Mouse (Mus musculus): ENCODE results near the gene St6gal1. TPM values are rescaled to one million over a fixed set of nuclear protein-coding genes. Genes with fewer than 3 reads are reported as not detected.

St6gal1 gene
- polyA plus RNA-seq, 1 experiment from 2014 or later, result 7.7 TPM

GRCm38 (mm10) chr16:23295720-23296119 lies 71.2 kb downstream of the St6gal1 start:
- H3K9me3 ChIP-seq (ENCODE audit: control insufficient read depth, low read length), result no peaks in the 10 kb centered on the region
- no peaks in the 10 kb centered on the region for H3K4me1 ChIP-seq (replicated peaks; ENCODE audit: control insufficient read depth, insufficient read depth)
- H3K36me3 ChIP-seq (ENCODE audit: control insufficient read depth, insufficient read depth, low read length), result no peaks in the 10 kb centered on the region
- 80% methylated on average over 5 of the region's 5 CpGs for WGBS
- TF ChIP-seq CTCF (IDR thresholded peaks at IDR 0.05; ENCODE audit: low read depth) (no peak), EP300 (optimal IDR thresholded peaks at IDR 0.05) (no peak)
- no peak overlapping the region for H3K27ac ChIP-seq (replicated peaks)
- no peak overlapping the region for H3K4me2 ChIP-seq (replicated peaks; ENCODE audit: low read depth)
- ATAC-seq (ENCODE audit: low FRiP score, low TSS enrichment) (no peak), DNase-seq (ENCODE audit: low spot score) (no peak)
- H3K9ac ChIP-seq (ENCODE audit: low read length), result no peak overlapping the region
- H3K27me3 ChIP-seq (ENCODE audit: control insufficient read depth, insufficient read depth, low read length), result no peaks in the 10 kb centered on the region
- H3K4me3 ChIP-seq (ENCODE audit: low read depth, low read length), result no peak overlapping the region

- TF ChIP-seq EP300 (optimal IDR thresholded peaks at IDR 0.05), result no peak
- no peak for TF ChIP-seq CTCF (IDR thresholded peaks at IDR 0.05; ENCODE audit: low read depth)
- Histone ChIP-seq H3K4me1 (replicated peaks; ENCODE audit: control insufficient read depth, insufficient read depth) (no peaks in the 10 kb centered on the region), H3K27me3 (ENCODE audit: control insufficient read depth, insufficient read depth, low read length) (no peaks in the 10 kb centered on the region), H3K4me2 (replicated peaks; ENCODE audit: low read depth) (no peak overlapping the region), H3K27ac (replicated peaks) (no peak overlapping the region), H3K9ac (ENCODE audit: low read length) (no peak overlapping the region), H3K36me3 (ENCODE audit: control insufficient read depth, insufficient read depth, low read length) (no peaks in the 10 kb centered on the region), H3K9me3 (ENCODE audit: control insufficient read depth, low read length) (no peaks in the 10 kb centered on the region), H3K4me3 (ENCODE audit: low read depth, low read length) (no peak overlapping the region)
- 91% methylated on average over 3 of the region's 3 CpGs for WGBS
- DNase-seq (ENCODE audit: low spot score) (no peak), ATAC-seq (ENCODE audit: low FRiP score, low TSS enrichment) (no peak)
These were observed 72.2 kb downstream of the St6gal1 start for GRCm38 (mm10) chr16:23296721-23297120.

DNA sequence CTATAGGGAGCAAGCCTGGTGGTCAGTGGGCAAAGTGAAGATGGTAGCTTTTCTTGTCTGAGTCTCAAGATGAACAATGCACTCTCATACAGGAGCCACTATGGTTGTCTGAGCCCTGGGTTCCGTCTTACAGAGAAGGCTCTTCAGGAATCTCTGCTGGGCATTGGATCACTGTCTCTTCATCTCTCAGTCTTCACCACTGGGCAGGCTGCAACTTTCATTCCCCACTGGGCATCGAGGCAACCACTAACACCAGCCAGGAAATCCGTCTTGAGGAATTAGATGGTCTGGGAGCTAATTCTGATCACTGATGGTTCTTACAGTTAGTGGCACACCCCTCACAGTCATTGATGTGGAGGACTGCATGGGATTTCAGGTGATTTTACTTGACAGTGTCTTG lies 73.9 kb downstream of the St6gal1 start:
- ATAC-seq (ENCODE audit: low FRiP score, low TSS enrichment), result no peak
- no peaks in the 10 kb centered on the region for H3K4me1 ChIP-seq (replicated peaks; ENCODE audit: control insufficient read depth, insufficient read depth)
- no peak overlapping the region for H3K9ac ChIP-seq (ENCODE audit: low read length)
- no peaks in the 10 kb centered on the region for H3K9me3 ChIP-seq (ENCODE audit: control insufficient read depth, low read length)
- DNase-seq (ENCODE audit: low spot score), result no peak
- TF ChIP-seq EP300 (optimal IDR thresholded peaks at IDR 0.05) (no peak), CTCF (IDR thresholded peaks at IDR 0.05; ENCODE audit: low read depth) (no peak)
- H3K36me3 ChIP-seq (ENCODE audit: control insufficient read depth, insufficient read depth, low read length), result no peaks in the 10 kb centered on the region
- H3K4me2 ChIP-seq (replicated peaks; ENCODE audit: low read depth), result no peak overlapping the region
- H3K27ac ChIP-seq (replicated peaks), result no peak overlapping the region
- H3K27me3 ChIP-seq (ENCODE audit: control insufficient read depth, insufficient read depth, low read length), result no peaks in the 10 kb centered on the region
- no peak overlapping the region for H3K4me3 ChIP-seq (ENCODE audit: low read depth, low read length)
- 90% methylated on average over 3 of the region's 3 CpGs for WGBS

DNA sequence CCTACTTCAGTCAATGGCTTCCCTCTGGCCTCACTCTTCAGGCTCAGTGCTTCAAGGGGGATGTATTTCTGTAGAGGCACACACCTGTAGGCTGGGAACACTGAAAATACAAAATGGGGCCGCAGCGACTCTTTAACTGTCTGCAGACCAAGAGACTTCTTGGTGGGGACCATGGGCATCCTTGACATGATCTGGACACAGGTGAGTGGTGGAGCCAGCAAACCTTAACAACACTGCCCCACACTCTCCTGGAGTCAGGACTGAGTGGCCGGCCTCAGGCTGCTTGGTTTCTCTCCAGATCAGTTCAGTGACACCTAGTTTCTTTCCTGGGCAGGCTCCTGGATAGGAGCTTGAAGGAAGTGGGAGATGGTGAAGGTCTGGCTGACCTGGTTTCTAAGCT lies 74.4 kb downstream of the St6gal1 start:
- 91% methylated on average over 3 of the region's 3 CpGs for WGBS
- no peak for TF ChIP-seq CTCF (IDR thresholded peaks at IDR 0.05; ENCODE audit: low read depth)

DNA sequence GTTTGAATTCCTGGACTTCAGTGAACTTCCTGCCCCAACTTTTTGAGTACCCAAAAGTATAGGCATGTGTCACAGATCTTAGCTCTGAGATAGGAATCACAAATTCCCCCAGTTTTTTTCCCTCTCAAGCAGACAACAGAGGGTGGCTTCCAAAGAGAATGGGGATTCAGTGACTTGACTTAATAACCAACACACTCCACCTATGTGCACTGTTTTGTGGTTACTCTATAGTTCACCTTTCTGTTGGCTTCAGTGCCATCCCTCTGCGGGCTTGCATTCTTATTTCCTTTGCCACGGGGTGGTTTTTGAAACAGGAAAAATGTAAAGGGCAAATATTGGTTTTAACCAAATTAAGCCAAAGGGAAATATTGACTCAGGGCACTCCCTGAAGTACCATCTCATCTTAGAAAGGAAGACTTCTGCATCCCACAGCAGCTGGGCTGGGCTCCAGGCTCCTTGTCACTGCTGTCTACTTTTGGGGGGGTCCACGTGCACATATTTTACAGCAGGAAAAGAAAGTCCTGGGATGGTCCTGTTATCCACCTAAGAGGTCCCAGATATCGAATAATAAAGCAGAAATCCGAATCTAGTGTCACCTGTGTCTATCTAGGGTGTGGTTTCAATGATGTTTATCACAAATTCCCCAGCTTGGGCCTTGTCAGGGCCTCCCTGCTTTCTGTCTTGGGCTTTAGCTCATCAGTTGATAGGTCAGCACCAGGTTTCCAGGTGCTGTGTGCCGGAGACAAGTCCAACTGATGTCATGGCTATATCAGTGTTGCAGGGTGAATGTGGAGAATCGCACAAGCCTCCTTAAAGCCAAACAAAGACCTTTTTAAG lies 75.6 kb downstream of the St6gal1 start:
- ATAC-seq (ENCODE audit: low FRiP score, low TSS enrichment) (no peak), DNase-seq (ENCODE audit: low spot score) (no peak)
- H3K4me1 ChIP-seq (replicated peaks; ENCODE audit: control insufficient read depth, insufficient read depth), result no peaks in the 10 kb centered on the region
- TF ChIP-seq CTCF (IDR thresholded peaks at IDR 0.05; ENCODE audit: low read depth) (no peak), EP300 (optimal IDR thresholded peaks at IDR 0.05) (no peak)
- no peak overlapping the region for H3K4me2 ChIP-seq (replicated peaks; ENCODE audit: low read depth)
- H3K9ac ChIP-seq (ENCODE audit: low read length), result no peak overlapping the region
- no peaks in the 10 kb centered on the region for H3K9me3 ChIP-seq (ENCODE audit: control insufficient read depth, low read length)
- no peak overlapping the region for H3K27ac ChIP-seq (replicated peaks)
- no peak overlapping the region for H3K4me3 ChIP-seq (ENCODE audit: low read depth, low read length)
- H3K36me3 ChIP-seq (ENCODE audit: control insufficient read depth, insufficient read depth, low read length), result no peaks in the 10 kb centered on the region
- 53% methylated on average over 7 of the region's 7 CpGs for WGBS
- no peaks in the 10 kb centered on the region for H3K27me3 ChIP-seq (ENCODE audit: control insufficient read depth, insufficient read depth, low read length)

More for the DNA sequence above, 74.4 kb downstream of the St6gal1 start:
- Histone ChIP-seq H3K27ac (replicated peaks) (no peak overlapping the region), H3K4me2 (replicated peaks; ENCODE audit: low read depth) (no peak overlapping the region), H3K4me3 (ENCODE audit: low read depth, low read length) (no peak overlapping the region), H3K9me3 (ENCODE audit: control insufficient read depth, low read length) (no peaks in the 10 kb centered on the region), H3K9ac (ENCODE audit: low read length) (no peak overlapping the region), H3K27me3 (ENCODE audit: control insufficient read depth, insufficient read depth, low read length) (no peaks in the 10 kb centered on the region), H3K36me3 (ENCODE audit: control insufficient read depth, insufficient read depth, low read length) (no peaks in the 10 kb centered on the region), H3K4me1 (replicated peaks; ENCODE audit: control insufficient read depth, insufficient read depth) (no peaks in the 10 kb centered on the region)
- ATAC-seq (ENCODE audit: low FRiP score, low TSS enrichment) (no peak), DNase-seq (ENCODE audit: low spot score) (no peak)

DNA sequence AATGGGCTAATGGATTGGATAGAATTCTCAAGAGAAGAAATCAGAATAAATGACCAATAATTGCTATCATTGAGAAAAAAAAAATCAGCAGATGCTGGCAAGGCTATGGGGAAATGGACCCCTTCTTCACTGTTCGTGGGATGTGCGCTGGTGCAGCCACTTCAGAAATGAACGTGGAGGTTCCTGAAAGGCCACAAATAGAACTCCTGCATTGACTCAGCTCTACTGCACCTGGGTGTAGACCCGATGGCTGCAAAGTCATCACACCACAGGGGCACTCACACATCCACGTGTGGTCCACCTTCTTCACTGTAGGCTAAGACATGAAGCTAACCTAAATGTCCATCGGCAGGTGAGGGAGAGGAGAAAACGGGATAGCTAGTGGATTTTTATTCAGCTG lies 77.2 kb downstream of the St6gal1 start:
- no peak overlapping the region for H3K27ac ChIP-seq (replicated peaks)
- DNase-seq (ENCODE audit: low spot score), result no peak
- H3K27me3 ChIP-seq (ENCODE audit: control insufficient read depth, insufficient read depth, low read length), result no peaks in the 10 kb centered on the region
- no peaks in the 10 kb centered on the region for H3K4me1 ChIP-seq (replicated peaks; ENCODE audit: control insufficient read depth, insufficient read depth)
- H3K9me3 ChIP-seq (ENCODE audit: control insufficient read depth, low read length), result no peaks in the 10 kb centered on the region
- TF ChIP-seq EP300 (optimal IDR thresholded peaks at IDR 0.05), result no peak
- TF ChIP-seq CTCF (IDR thresholded peaks at IDR 0.05; ENCODE audit: low read depth), result no peak
- 88% methylated on average over 7 of the region's 7 CpGs for WGBS
- H3K4me3 ChIP-seq (ENCODE audit: low read depth, low read length), result no peak overlapping the region
- no peak overlapping the region for H3K4me2 ChIP-seq (replicated peaks; ENCODE audit: low read depth)
- ATAC-seq (ENCODE audit: low FRiP score, low TSS enrichment), result no peak
- H3K9ac ChIP-seq (ENCODE audit: low read length), result no peak overlapping the region
- no peaks in the 10 kb centered on the region for H3K36me3 ChIP-seq (ENCODE audit: control insufficient read depth, insufficient read depth, low read length)

All from stomach, postnatal 0 days (tissue).